Mouse (Mus musculus): ENCODE measurements around the gene Blcap. TPM values are rescaled to one million over a fixed set of nuclear protein-coding genes. Genes with fewer than 3 reads are reported as not detected.
A peak's percentile ranks its signal among the peaks of the same experiment; 100 is the strongest.
"Not testable (repeated sequence)": the region's sequence is repeated elsewhere in the genome, so short reads cannot be mapped to it uniquely, and the experiment has no call there.

Gene Blcap
- total RNA-seq (2021): 75.2 and 77.9 TPM in 2 replicates
- long read RNA-seq, experiment 1, transcript Blcap-201 (2 exons, 2,108 nt): minor isoform, 6 of 142 reads
- long read RNA-seq, experiment 1, transcript Blcap-202 (2 exons, 2,056 nt): major isoform, 130 of 142 reads
- long read RNA-seq, experiment 1, partial matches to known transcripts: 0 of 142 reads
- long read RNA-seq, experiment 1, other reads (novel, unspliced or antisense): 6 of 142 reads
- long read RNA-seq, experiment 2, transcript Blcap-202 (2 exons, 2,056 nt): major isoform, 78 of 94 reads
- long read RNA-seq, experiment 2, partial matches to known transcripts: 0 of 94 reads
- long read RNA-seq, experiment 2, other reads (novel, unspliced or antisense): 14 of 94 reads

DNA sequence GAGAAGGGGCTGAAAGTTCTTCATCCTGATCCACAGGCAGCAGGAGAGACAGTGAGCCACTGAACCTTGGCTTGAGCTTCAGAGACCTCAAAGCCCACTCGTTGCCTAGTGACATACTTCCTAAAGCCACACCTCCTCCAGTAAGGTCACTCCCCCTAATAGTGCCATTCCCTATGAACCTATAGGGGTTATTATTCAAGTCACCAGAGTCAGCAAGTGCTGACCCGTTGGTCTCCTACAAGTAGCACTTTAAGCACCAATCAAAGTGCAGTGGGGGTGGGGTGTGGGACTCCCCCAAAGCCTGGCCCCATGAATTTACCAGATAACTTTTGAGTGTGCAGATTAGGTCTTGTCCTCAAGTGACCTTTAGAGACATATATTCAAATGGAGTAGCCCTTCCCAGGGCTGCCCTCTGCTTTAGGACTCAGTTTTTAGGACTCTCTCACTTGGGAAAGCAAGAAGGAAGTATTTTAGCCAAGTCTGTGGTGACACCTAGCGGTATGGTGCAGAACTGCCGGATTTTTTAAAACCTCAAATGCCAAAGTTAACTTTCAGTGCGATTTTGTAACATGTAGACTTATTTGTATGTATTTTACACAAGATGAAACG lies at the start of gene Blcap:
Gene Blcap, minus strand, starts transcription at position 51 of the 609 bp plus-strand sequence.
- DNase-seq: peak; percentile 66

DNA sequence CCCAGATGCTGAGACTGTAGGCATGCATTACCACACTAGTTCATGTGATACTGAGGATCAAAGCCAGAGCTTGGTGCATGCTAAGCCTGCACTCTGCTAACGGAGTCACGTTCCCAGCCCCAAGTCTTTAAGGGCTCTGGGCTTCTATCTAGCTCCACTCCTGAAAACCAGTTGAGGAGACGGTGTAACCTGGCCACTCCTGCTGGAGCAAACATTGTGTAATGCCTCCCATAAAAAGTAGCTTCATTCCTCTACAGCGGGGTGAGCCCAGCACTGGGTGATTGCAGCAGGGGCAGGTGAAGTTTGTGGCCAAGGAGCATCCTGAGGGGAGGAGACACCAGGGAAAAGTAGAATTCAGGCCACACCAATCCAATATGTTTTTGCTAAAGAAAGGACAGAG lies 47.3 kb upstream of the Blcap start:
- DNase-seq: no peak

DNA sequence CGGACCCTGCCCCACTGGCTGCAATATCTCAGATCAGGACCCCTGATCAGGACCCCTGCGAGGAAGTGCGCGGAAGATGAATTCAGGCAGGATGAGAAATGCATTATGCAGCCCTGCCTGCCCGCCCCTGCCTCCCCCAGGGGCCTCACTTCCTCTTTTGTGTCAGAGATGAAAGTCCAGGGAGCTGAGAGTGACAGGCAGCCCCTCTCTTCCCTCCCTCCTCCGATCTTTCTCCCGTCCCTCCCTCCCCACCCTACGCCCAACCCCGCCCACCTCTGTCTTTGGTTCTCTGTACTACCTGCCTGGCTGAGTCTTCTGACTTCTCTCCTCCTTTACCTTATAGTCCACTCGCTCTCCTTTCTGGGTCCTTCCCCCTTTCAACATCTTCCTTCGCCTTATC lies 42.9 kb upstream of the Blcap start:
- no peak for DNase-seq

DNA sequence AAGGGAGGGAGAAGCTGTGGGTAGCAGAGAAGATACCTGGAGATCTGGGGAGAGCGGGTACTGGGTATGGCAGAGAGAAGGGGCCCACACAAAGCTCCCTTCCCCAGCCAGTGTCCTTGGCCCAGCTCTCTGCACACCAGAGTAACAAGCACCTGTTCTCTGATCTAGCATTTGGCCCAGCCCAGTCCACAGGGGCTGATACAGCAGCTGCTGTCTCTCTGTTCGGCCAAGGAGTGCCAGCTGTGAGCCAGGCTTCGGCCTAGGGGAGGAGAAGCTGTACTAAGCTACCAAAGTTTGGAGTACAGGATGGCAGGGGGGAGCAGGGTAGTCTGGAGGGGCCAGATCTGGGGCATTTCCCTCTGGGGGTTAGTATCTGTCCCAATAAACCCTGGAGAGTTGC lies 40.7 kb upstream of the Blcap start:
- no peak for DNase-seq

DNA sequence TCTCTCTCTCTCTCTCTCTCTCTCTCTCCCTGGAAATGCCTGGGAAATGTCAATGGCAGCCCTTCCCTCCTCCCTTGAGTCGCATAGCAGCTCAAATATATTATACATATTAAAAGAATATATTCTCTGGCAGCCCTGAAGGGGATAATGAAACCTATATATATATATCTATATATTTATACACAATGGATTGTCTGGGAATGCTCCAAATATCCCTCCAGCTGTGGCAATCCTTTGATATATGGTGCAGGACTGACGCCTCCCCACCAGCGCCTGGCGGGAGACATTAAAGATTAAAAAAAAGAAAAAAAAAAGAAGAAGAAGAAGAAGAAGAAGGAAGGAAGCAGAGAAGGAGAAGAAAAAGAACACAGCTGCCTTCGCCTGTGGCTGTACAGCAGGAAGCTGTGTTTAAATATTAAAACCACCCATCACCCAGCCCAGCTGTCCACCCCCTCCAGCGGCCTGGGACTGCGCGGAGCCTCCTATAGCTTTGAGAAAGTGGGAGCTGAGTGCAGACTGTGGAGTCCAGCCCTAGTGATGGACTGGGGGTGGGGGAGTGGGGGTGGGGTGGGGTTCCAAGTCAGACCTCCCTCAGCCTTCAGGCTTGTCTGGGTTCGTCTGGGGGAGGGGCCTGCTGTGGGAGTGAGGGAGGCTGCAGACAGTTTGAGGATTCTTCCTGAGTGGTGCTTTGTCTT lies 36.6 kb upstream of the Blcap start:
- DNase-seq: no peak

DNA sequence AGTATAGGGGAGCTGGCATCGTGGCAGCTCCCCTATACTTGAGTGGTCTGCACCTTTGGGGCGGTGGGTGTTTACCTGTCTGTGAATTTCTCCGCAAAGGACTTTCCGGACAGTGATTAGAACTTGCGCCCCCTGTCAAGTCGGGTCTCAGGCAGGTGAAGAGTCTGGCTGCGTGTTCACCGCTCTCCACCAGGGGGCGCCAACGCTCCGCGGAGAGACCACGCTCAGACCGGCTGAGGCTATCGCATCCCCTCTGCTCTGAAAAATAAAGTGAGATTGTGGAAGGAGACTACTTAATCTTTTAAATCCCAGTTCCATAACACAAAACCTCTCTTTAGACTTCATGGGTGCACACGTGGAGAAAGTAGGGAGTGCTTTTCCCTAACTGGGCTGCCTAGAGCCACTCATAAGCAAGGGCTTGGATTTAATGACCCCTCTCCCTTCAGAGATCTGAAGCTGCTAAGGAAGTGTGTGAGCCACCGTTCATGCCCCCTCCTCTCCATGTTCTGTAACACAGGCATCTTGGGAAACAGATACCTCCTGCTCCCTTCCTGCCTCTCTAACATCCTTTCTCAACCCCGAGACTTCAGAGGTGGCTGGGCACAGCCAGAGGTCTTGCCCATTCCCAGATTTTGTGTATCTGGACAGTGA lies 34.1 kb upstream of the Blcap start:
- DNase-seq: peak; percentile 87

DNA sequence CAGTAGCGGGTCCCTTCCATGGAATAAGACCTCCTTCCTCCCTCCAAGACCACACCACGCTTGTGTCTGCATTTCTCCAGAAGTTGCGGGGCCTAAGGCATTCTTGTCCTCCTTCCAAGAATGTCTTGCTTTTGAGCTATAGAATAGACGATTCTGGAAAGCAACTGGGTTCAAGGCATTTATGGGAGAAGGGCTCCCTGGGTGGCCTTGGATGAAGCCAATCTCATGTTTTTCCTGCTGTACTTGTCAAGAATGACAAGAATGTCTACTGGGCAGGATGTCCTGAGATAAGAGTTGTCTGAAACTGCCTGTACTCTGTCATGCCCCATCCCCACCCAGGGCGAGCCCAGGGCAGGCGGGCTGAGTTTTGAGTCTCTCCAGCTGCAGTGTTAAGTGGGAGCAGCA lies 30.4 kb upstream of the Blcap start:
- peak; percentile 12 for DNase-seq

DNA sequence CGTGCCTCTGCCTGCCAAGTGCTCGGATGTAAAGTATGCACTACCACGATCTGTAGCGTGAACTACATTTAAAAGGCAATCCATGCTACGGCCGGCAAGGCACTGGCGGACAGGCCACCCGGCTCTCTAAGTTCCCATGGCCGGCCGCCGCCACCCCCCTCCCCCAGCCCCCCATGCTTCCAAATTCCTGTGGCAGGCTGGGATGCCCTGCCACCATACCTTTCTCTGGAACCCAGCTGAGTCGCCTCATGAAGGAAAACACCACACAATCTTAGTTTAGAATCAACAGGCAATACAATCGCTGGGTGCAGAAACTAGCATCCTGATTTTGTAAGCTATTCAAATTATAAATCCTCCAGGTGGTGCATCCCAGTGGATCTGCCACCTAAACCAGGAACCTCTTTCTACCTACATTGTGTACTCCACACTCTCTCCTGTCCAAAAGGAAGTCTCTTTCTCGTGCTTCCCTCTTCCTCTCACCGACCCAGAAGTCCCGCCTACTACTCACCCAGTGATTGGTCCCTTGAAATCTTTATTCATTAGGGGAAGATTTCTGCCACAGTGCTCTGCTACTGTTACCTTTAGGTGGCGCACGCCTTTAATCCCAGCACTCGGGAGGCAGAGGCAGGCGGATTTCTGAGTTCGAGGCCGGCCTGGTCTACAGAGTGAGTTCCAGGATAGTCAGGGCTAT lies 25.9 kb upstream of the Blcap start:
- no peak for DNase-seq

DNA sequence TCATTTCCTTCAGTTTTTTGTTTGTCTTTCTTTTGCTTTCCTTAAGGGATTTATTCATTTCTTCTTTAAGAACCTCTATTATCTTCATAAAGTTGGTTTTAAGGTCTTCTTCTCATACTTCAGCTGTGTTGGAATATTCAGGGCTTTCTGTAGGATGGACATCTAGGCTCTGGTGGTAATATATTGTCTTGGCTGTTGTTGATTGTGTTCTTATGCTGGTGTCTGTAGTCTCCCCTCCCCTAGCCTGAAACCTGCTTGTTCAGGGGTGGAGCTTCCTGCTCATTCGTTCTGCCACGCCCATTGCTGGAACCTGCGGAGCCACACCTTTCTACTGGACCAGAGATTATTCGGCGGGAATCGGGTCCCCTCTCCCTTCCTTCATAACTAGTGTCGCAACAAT lies 14.3 kb upstream of the Blcap start:
- not testable (repeated sequence) for DNase-seq

DNA sequence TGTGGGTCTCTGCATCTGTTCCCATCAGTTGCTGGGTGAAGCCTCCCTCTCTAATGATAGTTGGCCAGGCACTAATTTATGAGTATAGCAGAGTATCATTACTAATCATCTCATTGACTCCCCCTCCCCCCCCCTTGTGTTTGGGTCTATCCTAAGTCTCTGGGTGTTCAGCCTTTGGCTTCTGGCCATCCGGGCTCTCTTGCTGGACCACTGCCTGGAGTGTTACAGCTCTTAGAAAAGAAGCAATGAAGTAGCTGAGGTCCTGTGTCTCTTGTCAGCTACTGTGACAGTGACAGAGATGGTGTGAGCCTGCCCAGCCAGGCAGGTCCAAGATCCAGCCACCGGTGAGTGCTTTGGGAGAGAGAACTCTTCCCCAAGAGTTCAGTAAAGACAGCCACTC lies 1.7 kb upstream of the Blcap start:
- DNase-seq: no peak

DNA sequence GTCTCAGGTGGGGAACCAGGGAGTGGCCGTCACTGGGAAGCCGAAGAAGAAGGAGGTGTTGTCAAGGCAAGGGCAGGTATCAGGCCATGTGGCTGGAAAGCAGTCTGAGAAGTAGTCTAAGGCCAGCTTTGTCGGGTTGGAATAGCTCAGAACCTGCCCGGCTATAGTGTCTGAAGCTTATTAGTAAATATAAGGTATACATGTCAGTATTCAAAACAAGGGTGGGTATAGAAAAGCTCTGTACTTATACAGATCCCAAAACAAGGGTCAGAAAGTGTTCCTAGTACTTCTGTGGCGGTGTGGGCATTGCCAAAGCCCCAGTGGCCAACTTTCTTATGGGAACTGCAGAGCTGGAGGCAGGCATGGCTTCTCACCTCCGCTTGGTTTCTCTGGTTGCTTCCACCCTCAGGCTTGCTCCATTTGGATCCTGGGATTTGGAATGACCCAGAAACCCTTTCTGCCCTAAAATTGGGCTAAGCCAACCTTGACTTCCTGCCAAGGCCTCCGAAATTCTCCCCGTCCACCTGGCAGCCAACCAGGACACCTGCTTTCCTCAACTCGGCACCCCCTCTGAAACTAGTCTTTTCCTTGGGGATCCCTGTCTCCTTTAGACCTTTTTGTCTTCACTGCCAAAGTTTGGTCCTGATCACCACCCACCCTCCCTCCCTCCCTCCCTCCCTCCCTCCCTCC lies 1.1 kb downstream of the Blcap start:
- DNase-seq: peak; percentile 72

DNA sequence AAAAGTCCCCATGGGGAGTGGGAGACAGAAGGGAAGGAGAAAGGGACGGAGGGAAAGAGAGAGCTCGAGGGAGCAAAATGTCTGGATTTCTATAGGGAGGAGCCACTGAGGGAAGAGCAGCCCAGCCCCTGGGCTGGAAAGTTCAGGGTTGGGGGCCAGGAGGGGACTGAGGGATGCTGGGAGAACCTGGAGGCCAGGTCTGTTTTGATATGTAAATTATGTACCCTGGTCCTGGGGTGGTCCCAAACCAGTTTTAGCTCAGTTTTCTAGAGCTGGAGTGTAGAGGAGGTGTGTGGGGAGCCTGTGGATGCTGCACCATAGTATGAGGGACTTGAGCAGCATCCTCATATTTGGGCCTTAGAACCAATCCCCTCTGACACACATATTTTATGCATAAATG lies 2.2 kb downstream of the Blcap start:
- no peak for DNase-seq

DNA sequence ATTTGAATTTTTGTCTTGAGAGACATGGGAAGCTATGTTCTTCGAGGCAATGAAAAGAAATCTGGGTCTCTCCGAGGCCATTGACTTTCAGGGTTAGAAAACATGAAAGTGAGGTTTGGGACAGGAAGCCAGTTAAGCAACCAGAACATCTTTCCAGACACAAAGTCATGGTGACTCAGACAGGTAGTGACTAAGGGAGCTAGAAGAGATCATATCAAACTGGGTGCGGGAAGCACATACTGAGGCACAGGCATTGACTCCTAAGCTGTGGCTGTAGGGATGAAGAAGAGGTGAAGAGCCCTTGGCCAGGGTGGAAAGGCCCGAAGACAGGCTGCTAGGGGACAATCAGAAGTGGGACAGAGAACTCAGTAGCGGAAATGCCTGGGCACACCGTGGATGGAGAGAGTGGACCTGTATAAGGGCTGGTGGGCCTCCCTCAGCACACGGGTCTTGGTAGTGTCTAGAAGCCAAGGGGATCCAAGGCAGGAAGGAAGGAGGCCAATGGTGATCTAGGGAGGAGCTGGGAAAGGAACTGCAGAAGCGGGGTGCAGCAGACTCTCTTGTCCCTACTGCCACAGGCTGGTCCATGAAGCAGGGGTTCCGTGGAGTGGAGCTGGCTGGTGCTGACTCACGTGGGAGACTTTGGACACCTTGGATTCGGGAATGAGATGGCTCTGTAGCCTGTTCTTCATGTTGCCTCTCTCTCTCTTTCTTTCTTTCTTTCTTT lies 3.7 kb downstream of the Blcap start:
- no peak for DNase-seq

DNA sequence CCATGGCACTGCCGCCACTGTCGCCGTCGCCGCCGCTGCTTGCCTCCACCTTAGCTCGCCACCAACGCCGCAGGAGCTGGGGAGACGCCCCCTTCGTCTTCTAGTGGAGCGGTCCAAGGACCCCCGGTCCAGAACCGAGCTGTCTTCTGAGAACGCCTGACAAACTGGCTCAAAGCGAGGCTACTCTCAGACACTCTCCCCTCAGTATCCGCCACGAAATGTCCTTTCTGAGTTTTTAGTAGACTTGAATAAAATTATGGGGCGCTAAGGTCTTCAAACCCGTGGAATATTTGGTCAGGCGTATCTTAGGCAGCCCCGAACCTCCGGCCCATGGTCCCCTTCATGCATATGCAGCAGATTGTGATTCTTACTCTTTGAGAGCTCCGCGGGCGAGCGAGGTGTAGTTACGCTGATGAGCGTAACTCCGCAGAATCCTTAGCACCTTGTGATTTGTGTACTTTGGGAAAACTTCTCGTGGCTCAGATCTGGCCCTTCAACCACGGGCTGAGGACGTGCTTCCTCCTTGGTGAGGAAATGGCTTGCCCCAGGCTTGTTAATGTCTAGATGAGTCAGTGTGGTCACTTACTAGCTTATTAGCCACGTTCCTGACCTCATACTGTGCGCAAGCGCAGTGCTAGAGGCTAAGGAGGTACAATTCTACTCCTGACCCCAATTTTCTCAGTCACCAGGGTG lies 4.7 kb downstream of the Blcap start:
- peak; percentile 91 for DNase-seq

DNA sequence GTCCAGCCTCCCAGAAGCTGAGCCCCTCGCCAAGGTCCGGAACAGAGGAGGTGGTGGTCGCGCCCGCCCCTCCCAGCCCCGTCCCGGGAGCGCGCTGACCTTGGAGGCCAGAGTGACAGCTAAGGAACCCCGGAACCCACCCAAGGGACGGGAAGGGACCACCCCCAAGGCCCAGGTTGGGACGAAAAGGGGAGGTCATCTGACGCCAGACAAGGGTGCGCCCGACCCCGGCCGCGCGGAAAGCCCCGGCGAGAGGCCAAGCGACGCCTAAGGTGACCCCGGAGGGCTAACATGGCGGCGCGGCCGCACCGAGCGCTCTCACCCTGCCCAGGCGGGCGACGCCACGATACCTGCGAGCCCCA lies 5.2 kb downstream of the Blcap start:
- no peak for DNase-seq

DNA sequence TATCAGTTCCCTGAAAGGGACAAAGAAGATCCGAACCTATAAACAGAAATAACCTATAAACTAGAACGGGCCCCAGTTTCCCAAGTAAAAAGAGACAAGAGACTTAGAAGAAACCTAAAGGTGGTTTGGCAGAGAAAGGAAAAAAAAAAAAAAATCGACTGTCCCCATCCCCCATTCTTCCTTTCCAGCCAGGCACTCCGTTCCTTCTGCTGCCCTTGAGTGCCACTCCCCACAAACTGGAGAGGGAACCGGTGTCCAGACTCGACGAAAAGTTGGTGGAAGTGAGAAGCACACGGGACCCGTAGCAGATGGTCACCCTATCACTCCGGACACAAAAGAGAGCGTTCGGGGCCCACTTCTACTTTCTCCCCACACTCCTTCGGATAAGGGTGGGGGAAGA lies 5.6 kb downstream of the Blcap start:
- DNase-seq: peak; percentile 46

DNA sequence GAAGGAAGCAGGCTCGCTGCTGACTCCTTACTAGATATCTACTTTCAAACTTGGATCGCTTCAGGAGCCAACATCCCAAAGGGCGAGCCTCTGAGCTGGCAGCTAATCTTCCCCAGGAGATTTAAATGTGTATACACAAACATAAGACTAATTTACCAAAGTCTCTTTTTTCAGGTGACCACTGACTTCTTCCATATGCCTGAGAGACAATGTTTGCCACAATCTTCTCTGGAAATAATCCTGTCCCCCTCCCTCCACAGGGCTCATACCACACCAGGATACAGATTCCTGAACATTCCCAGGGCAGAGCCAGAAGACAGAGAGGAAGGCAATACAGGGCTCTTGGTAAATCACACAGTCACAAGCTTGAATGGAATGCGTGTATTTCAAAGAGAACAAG lies 6.4 kb downstream of the Blcap start:
- DNase-seq: no peak

DNA sequence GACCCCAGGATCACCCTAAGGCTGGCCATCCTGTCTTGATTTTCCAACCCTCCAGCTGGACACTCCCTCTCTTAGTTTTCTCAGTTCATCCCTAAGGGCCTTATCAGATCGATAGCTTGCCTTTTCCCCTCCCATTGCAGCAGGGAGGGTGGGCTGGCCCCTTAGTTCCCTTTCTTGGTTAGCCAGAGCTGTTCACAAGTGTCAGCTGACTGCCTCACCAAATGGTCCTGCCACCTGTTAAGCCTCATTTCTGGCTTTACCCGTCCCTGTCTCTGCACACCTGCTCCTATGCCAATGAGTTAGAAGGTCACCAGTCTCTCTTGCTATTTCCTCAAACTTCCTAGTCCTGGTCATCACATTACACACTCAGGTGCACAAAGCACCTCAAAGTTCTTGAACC lies 8.0 kb downstream of the Blcap start:
- no peak for DNase-seq

DNA sequence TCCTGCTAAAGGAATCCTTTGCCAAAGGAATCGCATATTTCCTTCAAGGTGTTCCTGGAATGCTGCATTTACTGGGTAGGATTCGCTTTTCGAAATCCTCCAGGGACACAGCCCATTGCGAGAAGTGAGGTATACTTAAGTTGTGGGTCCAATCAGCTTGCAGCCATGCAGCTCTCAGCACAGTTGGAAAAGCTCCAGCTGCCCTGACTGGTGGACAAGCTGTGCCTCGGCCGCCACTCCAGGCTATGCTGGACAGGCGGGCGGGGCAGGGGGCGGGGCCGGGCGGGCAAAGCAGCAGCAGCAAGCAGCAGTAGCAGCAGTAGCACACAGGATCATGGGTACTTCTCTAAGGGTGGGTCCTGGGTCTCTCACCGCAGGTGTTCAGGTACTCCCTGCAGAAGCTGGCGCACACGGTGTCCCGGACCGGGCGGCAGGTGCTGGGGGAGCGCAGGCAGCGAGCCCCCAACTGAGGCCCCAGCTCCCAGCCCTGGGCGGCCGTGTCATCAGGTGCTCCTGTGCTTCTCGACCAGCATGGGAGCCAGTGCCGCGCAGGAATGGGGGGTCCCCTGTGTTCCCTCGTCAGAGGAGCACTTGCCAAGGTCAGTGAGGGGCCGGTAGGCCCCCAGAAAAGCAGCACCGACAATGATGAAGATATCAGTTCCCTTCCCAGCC lies 9.8 kb downstream of the Blcap start:
- peak; percentile 95 for DNase-seq

DNA sequence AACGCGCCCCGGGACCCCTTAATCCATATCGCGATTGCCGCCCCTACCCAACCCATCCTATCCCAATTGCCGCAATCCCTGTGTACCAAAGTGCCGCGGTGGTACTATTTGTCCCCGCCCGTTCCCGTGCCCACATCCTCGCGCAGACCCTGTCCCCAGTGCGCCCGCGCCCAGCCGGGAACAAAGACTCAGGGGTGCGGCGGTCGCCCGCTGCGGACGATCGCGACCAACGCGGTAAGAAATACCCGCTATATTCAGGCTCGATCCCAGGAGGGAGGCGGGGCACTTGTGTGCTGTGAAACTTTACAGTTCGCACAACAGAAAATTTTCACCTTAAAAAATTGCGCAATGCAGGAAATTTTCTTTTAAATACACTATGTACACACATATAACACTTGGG lies 10.8 kb downstream of the Blcap start:
- no peak for DNase-seq

Data from adrenal gland, postnatal 14 days (tissue).